19 mouse cellular contexts compared by ENCODE assay signal in genomic region chr1:118564561-118564960, GRCm38 (mm10).
DNase-seq lines count a peak whose midpoint lies in the region; ATAC-seq and TF ChIP-seq lines count a peak whose summit lies in the region.
"Had no signal": no experiment of that assay in that cellular context is flagged by ENCODE, and none has a peak within 500 bp of the region (broad histone marks: within the 10 kb centered on the region; RNA-seq: fewer than 3 reads in every experiment).

No protein-coding gene starts in this region.

- intact Hi-C loops in heart, adult 2 months (cut with DNase I), result no loop called here

- no peak for TF ChIP-seq POLR2A in heart, adult 2 months (IDR thresholded peaks at IDR 0.05; ENCODE audit: insufficient read depth, low read depth, low read length)
- TF ChIP-seq POLR2A in MEL (IDR thresholded peaks at IDR 0.05; ENCODE audit: control insufficient read depth in 1 of 2, insufficient read depth in 1 of 2, low read depth in 1 of 2, low read length in 2 of 2, poor library complexity in 1 of 2), result no peak

- H3K27ac ChIP-seq in heart, adult 2 months, result no peak overlapping the region
- no peak overlapping the region for H3K27ac ChIP-seq in liver, postnatal 0 days (ENCODE audit: low read depth)
- no peak overlapping the region for H3K27ac ChIP-seq in liver, embryonic 12.5 days
- H3K27ac ChIP-seq in MEL (ENCODE audit: control insufficient read depth, low read depth, low read length), result no peak overlapping the region
- H3K27ac ChIP-seq: forebrain, embryonic 13.5 days; hindbrain, embryonic 10.5 days; kidney, embryonic 15.5 days; limb, embryonic 10.5 days; lung, embryonic 15.5 days; midbrain, embryonic 12.5 days had no signal

- H3K27me3 ChIP-seq in heart, adult 2 months (ENCODE audit: control insufficient read depth, insufficient read depth, low read length), result no peaks in the 10 kb centered on the region
- H3K27me3 ChIP-seq in liver, postnatal 0 days (ENCODE audit: insufficient read depth, low read length), result no peaks in the 10 kb centered on the region
- no peaks in the 10 kb centered on the region for H3K27me3 ChIP-seq in liver, embryonic 12.5 days (replicated peaks)
- no peaks in the 10 kb centered on the region for H3K27me3 ChIP-seq in MEL (ENCODE audit: control insufficient read depth in 1 of 2, insufficient read depth in 2 of 2, low read length in 2 of 2)
- H3K27me3 ChIP-seq: forebrain, embryonic 13.5 days; heart, embryonic 12.5 days; kidney, embryonic 15.5 days; lung, embryonic 15.5 days; midbrain, embryonic 12.5 days had no signal

- no peak for DNase-seq in heart, adult 2 months
- no peak for DNase-seq in heart, adult 18-20 months
- DNase-seq in liver, postnatal 0 days, result no peak
- peak; percentile 40 for DNase-seq in MEL (ENCODE audit: low read depth, low spot score)
- peak; percentile 6 for DNase-seq in retina, postnatal 1 day
- no peak for DNase-seq in spleen, postnatal 4 days (ENCODE audit: low spot score in 2 of 2)
- no peak for DNase-seq in ovary, postnatal 14 days (ENCODE audit: low spot score)
- DNase-seq: cerebellum, adult 8-10 months; spleen, adult 18-20 months; thymus, adult 2 months had no signal

- TF ChIP-seq EP300 in heart, adult 2 months (IDR thresholded peaks at IDR 0.05; ENCODE audit: insufficient read depth, low read depth, low read length), result no peak
- no peak for TF ChIP-seq EP300 in liver, postnatal 0 days (IDR thresholded peaks at IDR 0.05; ENCODE audit: low read depth)
- no peak for TF ChIP-seq EP300 in MEL (IDR thresholded peaks at IDR 0.05; ENCODE audit: low read depth in 1 of 2, low read length in 2 of 2)

- TF ChIP-seq CTCF in heart, adult 2 months (IDR thresholded peaks at IDR 0.05), result peak; percentile 57
- peak; percentile 47 for TF ChIP-seq CTCF in liver, postnatal 0 days (IDR thresholded peaks at IDR 0.05; ENCODE audit: low read depth)
- peak in 2 of 3 experiments; percentile 41 to 46; a peak in 4 of 6 replicates for TF ChIP-seq CTCF in MEL (IDR thresholded peaks at IDR 0.05 in 2 of 3, conservative IDR thresholded peaks at IDR 0.05 in 1 of 3; ENCODE audit: control insufficient read depth in 1 of 3, insufficient read depth in 1 of 3, low read depth in 2 of 3, low read length in 3 of 3, poor library complexity in 1 of 3, severe bottlenecking in 1 of 3)

- no peak overlapping the region for H3K9ac ChIP-seq in heart, adult 2 months (ENCODE audit: low read depth, low read length)
- H3K9ac ChIP-seq in liver, postnatal 0 days (replicated peaks), result no peak overlapping the region
- no peak overlapping the region for H3K9ac ChIP-seq in liver, embryonic 12.5 days
- no peak overlapping the region for H3K9ac ChIP-seq in MEL (ENCODE audit: control insufficient read depth, low read depth, low read length, poor library complexity, severe bottlenecking)
- H3K9ac ChIP-seq: forebrain, embryonic 13.5 days; heart, embryonic 12.5 days; kidney, embryonic 15.5 days; lung, embryonic 15.5 days; midbrain, embryonic 12.5 days had no signal

- no peak overlapping the region for H3K4me3 ChIP-seq in heart, adult 2 months
- no peak overlapping the region for H3K4me3 ChIP-seq in liver, postnatal 0 days (ENCODE audit: low read depth, low read length)
- no peak overlapping the region for H3K4me3 ChIP-seq in liver, embryonic 12.5 days
- no peak overlapping the region for H3K4me3 ChIP-seq in MEL (ENCODE audit: control insufficient read depth in 1 of 2, insufficient read depth in 1 of 2, low read depth in 2 of 2, low read length in 2 of 2)
- H3K4me3 ChIP-seq: forebrain, embryonic 13.5 days; heart, embryonic 12.5 days; hindbrain, embryonic 10.5 days; kidney, embryonic 15.5 days; limb, embryonic 10.5 days; lung, embryonic 15.5 days; midbrain, embryonic 12.5 days had no signal

- TF ChIP-seq RAD21 in MEL (IDR thresholded peaks at IDR 0.05; ENCODE audit: low read depth, low read length), result peak; percentile 30

- no peak for ATAC-seq in liver, postnatal 0 days
- no peak for ATAC-seq in liver, embryonic 12.5 days
- ATAC-seq: activated CD4-positive, CD25-positive, alpha-beta regulatory T cell, adult 4 months; forebrain, embryonic 13.5 days had no signal

- no peak overlapping the region for H3K4me2 ChIP-seq in liver, postnatal 0 days (ENCODE audit: low read depth, low read length)
- H3K4me2 ChIP-seq in liver, embryonic 12.5 days, result no peak overlapping the region
- H3K4me2 ChIP-seq: forebrain, embryonic 13.5 days; heart, embryonic 12.5 days; kidney, embryonic 15.5 days; lung, embryonic 15.5 days; midbrain, embryonic 12.5 days had no signal

- H3K36me3 ChIP-seq in heart, adult 2 months (ENCODE audit: control insufficient read depth, insufficient read depth, low read length), result peaks cover 35% of the 10 kb centered on the region
- H3K36me3 ChIP-seq in liver, postnatal 0 days (replicated peaks; ENCODE audit: insufficient read depth, low read length), result peaks cover 63% of the 10 kb centered on the region
- H3K36me3 ChIP-seq in liver, embryonic 12.5 days, result peaks cover 77% of the 10 kb centered on the region
- peaks cover 1 to 9% of the 10 kb centered on the region in 2 experiments; a peak in 3 of 4 replicates for H3K36me3 ChIP-seq in MEL (ENCODE audit: control insufficient read depth in 1 of 2, insufficient read depth in 2 of 2, low read length in 2 of 2)

- no peaks in the 10 kb centered on the region for H3K79me2 ChIP-seq in heart, adult 2 months (replicated peaks; ENCODE audit: control insufficient read depth, insufficient read depth, low read length)
- no peaks in the 10 kb centered on the region; the same call in 1 of the 2 replicates for H3K79me2 ChIP-seq in MEL (ENCODE audit: control insufficient read depth, insufficient read depth, low read length, poor library complexity)

- H3K4me1 ChIP-seq in heart, adult 2 months (ENCODE audit: control insufficient read depth, insufficient read depth, low read length), result peaks cover 6% of the 10 kb centered on the region
- H3K4me1 ChIP-seq in liver, postnatal 0 days (ENCODE audit: insufficient read depth), result no peaks in the 10 kb centered on the region
- no peaks in the 10 kb centered on the region for H3K4me1 ChIP-seq in liver, embryonic 12.5 days
- H3K4me1 ChIP-seq in MEL (ENCODE audit: control insufficient read depth in 1 of 2, insufficient read depth in 2 of 2, low read length in 2 of 2), result no peaks in the 10 kb centered on the region
- H3K4me1 ChIP-seq: forebrain, embryonic 13.5 days; heart, embryonic 12.5 days; hindbrain, embryonic 10.5 days; kidney, embryonic 15.5 days; limb, embryonic 10.5 days; lung, embryonic 15.5 days; midbrain, embryonic 12.5 days had no signal

- H3K9me3 ChIP-seq in liver, postnatal 0 days (ENCODE audit: low read length), result no peaks in the 10 kb centered on the region
- H3K9me3 ChIP-seq in liver, embryonic 12.5 days (replicated peaks), result no peaks in the 10 kb centered on the region
- H3K9me3 ChIP-seq in MEL (replicated peaks; ENCODE audit: insufficient read depth, low read length), result no peaks in the 10 kb centered on the region
- H3K9me3 ChIP-seq: forebrain, embryonic 13.5 days; heart, embryonic 12.5 days; hindbrain, embryonic 10.5 days; kidney, embryonic 15.5 days; limb, embryonic 10.5 days; lung, embryonic 15.5 days; midbrain, embryonic 12.5 days had no signal

TF ChIP-seq in MEL, 35 proteins besides CTCF, POLR2A, EP300 and RAD21:
- peak; percentile 81 for TF ChIP-seq ZNF384 (IDR thresholded peaks at IDR 0.05; ENCODE audit: low read depth, low read length)
- no peak for TF ChIP-seq POLR2AphosphoS5 (IDR thresholded peaks at IDR 0.05; ENCODE audit: borderline replicate concordance, low read depth, low read length)
- TF ChIP-seq POLR2AphosphoS2 (IDR thresholded peaks at IDR 0.05; ENCODE audit: low read length), result no peak
- no peak for TF ChIP-seq NELFE (IDR thresholded peaks at IDR 0.05; ENCODE audit: low read depth, low read length)
- TF ChIP-seq KAT2A (conservative IDR thresholded peaks at IDR 0.05; ENCODE audit: low read depth, low read length), result no peak
- no peak for TF ChIP-seq CHD2 (IDR thresholded peaks at IDR 0.05; ENCODE audit: low read length)
- TF ChIP-seq MYC (IDR thresholded peaks at IDR 0.05; ENCODE audit: low read depth, low read length), result 0 out of 2 replicates have a peak, but pooled peaks have one; percentile 31
- peak; percentile 40 for TF ChIP-seq SMC3 (IDR thresholded peaks at IDR 0.05; ENCODE audit: low read depth, low read length)
- TF ChIP-seq ZC3H11A (IDR thresholded peaks at IDR 0.05; ENCODE audit: low read depth, low read length), result no peak
TF ChIP-seq in MEL: peak in this region for 3.

Comparison
In these comparisons a context has a peak if more than half of its experiments do, and no peak if none do; other contexts are left out.
1. DNase-seq: peak in MEL (single experiment) and retina, postnatal 1 day (single experiment); none in heart, adult 2 months (0 of 2), heart, adult 18-20 months (0 of 2), liver, postnatal 0 days (single experiment), spleen, postnatal 4 days (0 of 2) and ovary, postnatal 14 days (single experiment).
2. Peak in every context shown above with its lines, with median percentiles within 50 percentile points of each other: CTCF ChIP-seq.